Mouse (Mus musculus): ENCODE measurements around the gene Pygo1. TPM values are rescaled to one million over a fixed set of nuclear protein-coding genes. Genes with fewer than 3 reads are reported as not detected.

Pygo1 gene
- polyA plus RNA-seq, 1 experiment from 2014 or later: 1.8 TPM

GRCm38 (mm10) chr9:72975242-72975641 is 49.8 kb downstream of the Pygo1 start:
- TF ChIP-seq EP300 (IDR thresholded peaks at IDR 0.05) (no peak), CTCF (IDR thresholded peaks at IDR 0.05) (no peak)
- 89% methylated on average over 1 of the region's 1 CpGs for WGBS
- DNase-seq (ENCODE audit: low spot score) (no peak), ATAC-seq (no peak)
- Histone ChIP-seq H3K36me3 (ENCODE audit: insufficient read depth, low read length) (no peaks in the 10 kb centered on the region), H3K4me3 (ENCODE audit: low read depth, low read length) (no peak overlapping the region), H3K4me1 (ENCODE audit: insufficient read depth, low read depth, low read length) (no peaks in the 10 kb centered on the region), H3K27me3 (replicated peaks; ENCODE audit: insufficient read depth, low read length) (no peaks in the 10 kb centered on the region), H3K4me2 (replicated peaks; ENCODE audit: low read depth, low read length) (no peak overlapping the region), H3K9me3 (ENCODE audit: low read length) (no peaks in the 10 kb centered on the region), H3K9ac (replicated peaks; ENCODE audit: low read depth) (no peak overlapping the region), H3K27ac (ENCODE audit: low read length) (no peak overlapping the region)

GRCm38 (mm10) chr9:72983066-72983465 is 57.6 kb downstream of the Pygo1 start:
- no peak overlapping the region for H3K9ac ChIP-seq (replicated peaks; ENCODE audit: low read depth)
- DNase-seq (ENCODE audit: low spot score) (no peak), ATAC-seq (no peak)
- no peaks in the 10 kb centered on the region for H3K36me3 ChIP-seq (ENCODE audit: insufficient read depth, low read length)
- peak; percentile 30 for TF ChIP-seq CTCF (IDR thresholded peaks at IDR 0.05)
- TF ChIP-seq EP300 (IDR thresholded peaks at IDR 0.05): no peak
- H3K4me1 ChIP-seq (ENCODE audit: insufficient read depth, low read depth, low read length): peaks cover 13% of the 10 kb centered on the region
- H3K4me3 ChIP-seq (ENCODE audit: low read depth, low read length): no peak overlapping the region
- H3K9me3 ChIP-seq (ENCODE audit: low read length): no peaks in the 10 kb centered on the region
- WGBS: 58% methylated on average over 2 of the region's 2 CpGs
- H3K27ac ChIP-seq (ENCODE audit: low read length): no peak overlapping the region
- no peak overlapping the region for H3K4me2 ChIP-seq (replicated peaks; ENCODE audit: low read depth, low read length)
- H3K27me3 ChIP-seq (replicated peaks; ENCODE audit: insufficient read depth, low read length): no peaks in the 10 kb centered on the region

- peaks cover 13% of the 10 kb centered on the region for H3K4me1 ChIP-seq (ENCODE audit: insufficient read depth, low read depth, low read length)
- H3K27me3 ChIP-seq (replicated peaks; ENCODE audit: insufficient read depth, low read length): no peaks in the 10 kb centered on the region
- peak; percentile 100 for ATAC-seq
- H3K27ac ChIP-seq (ENCODE audit: low read length): peak within 1 kb of the TSS; percentile 74
- H3K4me3 ChIP-seq (ENCODE audit: low read depth, low read length): peak within 1 kb of the TSS; percentile 86
- WGBS: under 1% methylated on average over 88 of the region's 88 CpGs
- H3K9ac ChIP-seq (replicated peaks; ENCODE audit: low read depth): peak within 1 kb of the TSS; percentile 73
- DNase-seq (ENCODE audit: low spot score): peak; percentile 99
- peak within 1 kb of the TSS; percentile 82 for H3K4me2 ChIP-seq (replicated peaks; ENCODE audit: low read depth, low read length)
- no peaks in the 10 kb centered on the region for H3K9me3 ChIP-seq (ENCODE audit: low read length)
- TF ChIP-seq EP300 (IDR thresholded peaks at IDR 0.05) (no peak), CTCF (IDR thresholded peaks at IDR 0.05) (peak; percentile 46)
- no peaks in the 10 kb centered on the region for H3K36me3 ChIP-seq (ENCODE audit: insufficient read depth, low read length)
Measured at GRCm38 (mm10) chr9:72985250-72986220, 60.1 kb downstream of the Pygo1 start, which contains the start of the genes Ccpg1os and Ccpg1. TSS of gene Ccpg1os (minus strand) at chr9:72985382. TSS of gene Ccpg1 (plus strand) at chr9:72985429.

- WGBS: 56% methylated on average over 3 of the region's 3 CpGs
- no peaks in the 10 kb centered on the region for H3K9me3 ChIP-seq (ENCODE audit: low read length)
- H3K4me3 ChIP-seq (ENCODE audit: low read depth, low read length): no peak overlapping the region
- H3K4me2 ChIP-seq (replicated peaks; ENCODE audit: low read depth, low read length): no peak overlapping the region
- DNase-seq (ENCODE audit: low spot score) (no peak), ATAC-seq (no peak)
- no peaks in the 10 kb centered on the region for H3K27me3 ChIP-seq (replicated peaks; ENCODE audit: insufficient read depth, low read length)
- no peak overlapping the region for H3K27ac ChIP-seq (ENCODE audit: low read length)
- H3K36me3 ChIP-seq (ENCODE audit: insufficient read depth, low read length): no peaks in the 10 kb centered on the region
- peaks cover 13% of the 10 kb centered on the region for H3K4me1 ChIP-seq (ENCODE audit: insufficient read depth, low read depth, low read length)
- H3K9ac ChIP-seq (replicated peaks; ENCODE audit: low read depth): no peak overlapping the region
- TF ChIP-seq EP300 (IDR thresholded peaks at IDR 0.05): no peak
Measured at GRCm38 (mm10) chr9:72987703-72988102, 62.3 kb downstream of the Pygo1 start.

- ATAC-seq (no peak), DNase-seq (ENCODE audit: low spot score) (no peak)
- Histone ChIP-seq H3K4me1 (ENCODE audit: insufficient read depth, low read depth, low read length) (peaks cover 13% of the 10 kb centered on the region), H3K27ac (ENCODE audit: low read length) (no peak overlapping the region), H3K4me3 (ENCODE audit: low read depth, low read length) (no peak overlapping the region), H3K4me2 (replicated peaks; ENCODE audit: low read depth, low read length) (no peak overlapping the region), H3K9ac (replicated peaks; ENCODE audit: low read depth) (no peak overlapping the region), H3K27me3 (replicated peaks; ENCODE audit: insufficient read depth, low read length) (no peaks in the 10 kb centered on the region), H3K36me3 (ENCODE audit: insufficient read depth, low read length) (no peaks in the 10 kb centered on the region), H3K9me3 (ENCODE audit: low read length) (no peaks in the 10 kb centered on the region)
- WGBS: 75% methylated on average over 5 of the region's 5 CpGs
- TF ChIP-seq CTCF (IDR thresholded peaks at IDR 0.05): no peak
- TF ChIP-seq EP300 (IDR thresholded peaks at IDR 0.05): no peak
Measured at GRCm38 (mm10) chr9:72988706-72989105, 63.3 kb downstream of the Pygo1 start.

GRCm38 (mm10) chr9:72991420-72991819 is 66.0 kb downstream of the Pygo1 start:
- no peak overlapping the region for H3K4me2 ChIP-seq (replicated peaks; ENCODE audit: low read depth, low read length)
- no peaks in the 10 kb centered on the region for H3K36me3 ChIP-seq (ENCODE audit: insufficient read depth, low read length)
- no peak overlapping the region for H3K9ac ChIP-seq (replicated peaks; ENCODE audit: low read depth)
- no peaks in the 10 kb centered on the region for H3K9me3 ChIP-seq (ENCODE audit: low read length)
- H3K27ac ChIP-seq (ENCODE audit: low read length): no peak overlapping the region
- no peak for TF ChIP-seq EP300 (IDR thresholded peaks at IDR 0.05)
- TF ChIP-seq CTCF (IDR thresholded peaks at IDR 0.05): no peak
- WGBS: 85% methylated on average over 2 of the region's 2 CpGs
- DNase-seq (ENCODE audit: low spot score) (no peak), ATAC-seq (no peak)
- peaks cover 2% of the 10 kb centered on the region; the same call in 1 of the 2 replicates for H3K4me1 ChIP-seq (ENCODE audit: insufficient read depth, low read depth, low read length)
- H3K27me3 ChIP-seq (replicated peaks; ENCODE audit: insufficient read depth, low read length): no peaks in the 10 kb centered on the region
- no peak overlapping the region for H3K4me3 ChIP-seq (ENCODE audit: low read depth, low read length)

All from lung, postnatal 0 days (tissue).